Mouse (Mus musculus): ENCODE measurements around the gene Trim30c.
"Not testable (repeated sequence)": the region's sequence is repeated elsewhere in the genome, so short reads cannot be mapped to it uniquely, and the experiment has no call there.

The Trim30c gene

GRCm38 (mm10) chr7:104400698-104401097 is at the start of gene Trim30c:
Gene Trim30c, minus strand, starts transcription at chr7:104400837.
- peak; percentile 0 for DNase-seq (ENCODE audit: low read depth, low spot score)

- DNase-seq (ENCODE audit: low read depth, low spot score) = peak; percentile 57
These were observed 45.5 kb upstream of the Trim30c start for GRCm38 (mm10) chr7:104445961-104446645.

GRCm38 (mm10) chr7:104404460-104404950 is 3.9 kb upstream of the Trim30c start:
- no peak for DNase-seq (ENCODE audit: low read depth, low spot score)

GRCm38 (mm10) chr7:104401140-104401539 is 503 bp upstream of the Trim30c start:
- DNase-seq (ENCODE audit: low read depth, low spot score) = peak; percentile 2

GRCm38 (mm10) chr7:104398492-104398891 is 2.1 kb downstream of the Trim30c start:
- no peak for DNase-seq (ENCODE audit: low read depth, low spot score)

- peak; percentile 21 for DNase-seq (ENCODE audit: low read depth, low spot score)
These were observed 30.8 kb downstream of the Trim30c start, which contains the start of gene Trim30b for GRCm38 (mm10) chr7:104369736-104370414. Gene Trim30b, minus strand, starts transcription at chr7:104369884.

GRCm38 (mm10) chr7:104366339-104366738 is 34.3 kb downstream of the Trim30c start:
- DNase-seq (ENCODE audit: low read depth, low spot score) = no peak

GRCm38 (mm10) chr7:104353600-104353967 is 47.1 kb downstream of the Trim30c start:
- no peak for DNase-seq (ENCODE audit: low read depth, low spot score)

GRCm38 (mm10) chr7:104352717-104353599 is 47.7 kb downstream of the Trim30c start, which contains the start of gene Trim12c:
Gene Trim12c, minus strand, starts transcription at chr7:104353362.
- peak; percentile 80 for DNase-seq (ENCODE audit: low read depth, low spot score)

- not testable (repeated sequence) for DNase-seq (ENCODE audit: low read depth, low spot score)
These were observed 52.6 kb downstream of the Trim30c start for GRCm38 (mm10) chr7:104348043-104348442.

- not testable (repeated sequence) for DNase-seq (ENCODE audit: low read depth, low spot score)
These were observed 59.9 kb downstream of the Trim30c start for GRCm38 (mm10) chr7:104340744-104341143.

- not testable (repeated sequence) for DNase-seq (ENCODE audit: low read depth, low spot score)
These were observed 65.1 kb downstream of the Trim30c start for GRCm38 (mm10) chr7:104335547-104335946.
